Mouse (Mus musculus) embryonic stem cell, embryonic (primary cell): ENCODE data around the gene Fnbp1.

ENCODE experiments used
- CTCF ChIA-PET, 4 experiments: fragments of 300-600 bp in 2 of 4; fragments of 350-600 bp in 2 of 4; sonication (Branson Sonifier 250); formaldehyde crosslinking; loops; one replicate each; lab custom pipeline; 2022; ENCODE audit warnings: inconsistent platforms in 2 of 4; lab: Charles Lee
- POLR2A ChIA-PET, 4 experiments: fragments of 300-600 bp in 2 of 4; fragments of 350-600 bp in 2 of 4; sonication (Branson Sonifier 250); formaldehyde crosslinking; loops; one replicate each; lab custom pipeline; 2022; ENCODE audit warnings: antibody characterized with exemption in 4 of 4, inconsistent platforms in 1 of 4; lab: Charles Lee

Fnbp1 gene

GRCm38 (mm10) chr2:31081349-31081748 is 60.5 kb downstream of the Fnbp1 start:
- POLR2A ChIA-PET, result interaction anchor here in 2 of 4 experiments (0.7 to 22.2 kb wide), 19 partner anchors 9 to 1209 kb away, joined by 3 to 382 read pairs (median 4); partner anchors contain the start of gene Fnbp1 (in 1 of the 2)
- CTCF ChIA-PET, result interaction anchor here in 2 of 4 experiments (0.6 to 1.4 kb wide), 2 partner anchors 10 to 60 kb away, joined by 3 read pairs; partner anchors contain the start of gene Fnbp1 (in 1 of the 2)

GRCm38 (mm10) chr2:31079117-31079516 is 62.7 kb downstream of the Fnbp1 start:
- CTCF ChIA-PET, result interaction anchor here in 1 of 4 experiments (0.7 kb wide), 1 partner anchor 127 kb away, joined by 4 read pairs; the partner anchor contains the start of gene Tor1b
- POLR2A ChIA-PET, result interaction anchor here in 3 of 4 experiments (0.5 to 22.2 kb wide), 11 partner anchors 8 to 63 kb away, joined by 3 to 382 read pairs (median 13); partner anchors contain the start of gene Fnbp1 (in 1 of the 3)

- POLR2A ChIA-PET, result interaction anchor here in 3 of 4 experiments (0.6 to 22.2 kb wide), 14 partner anchors 9 to 1831 kb away, joined by 3 to 382 read pairs (median 5); partner anchors contain the start of gene Fnbp1 (in 1 of the 3)
- CTCF ChIA-PET, result interaction anchor here in 2 of 4 experiments (0.5 to 1.0 kb wide), 3 partner anchors 53 to 554 kb away, joined by 3 read pairs; no protein-coding TSS in a partner anchor
Measured at GRCm38 (mm10) chr2:31077574-31077973, 64.2 kb downstream of the Fnbp1 start.

GRCm38 (mm10) chr2:31076351-31077140 is 65.3 kb downstream of the Fnbp1 start:
- ChIA-PET POLR2A (interaction anchor here in 3 of 4 experiments (1.0 to 22.2 kb wide), 11 partner anchors 9 to 87 kb away, joined by 3 to 382 read pairs (median 5); no protein-coding TSS in a partner anchor), CTCF (interaction anchor here in 2 of 4 experiments (0.6 to 1.0 kb wide), 2 partner anchors 15 to 223 kb away, joined by 3 read pairs; no protein-coding TSS in a partner anchor)

GRCm38 (mm10) chr2:31075836-31076235 is 66.0 kb downstream of the Fnbp1 start:
- ChIA-PET CTCF (no interaction called here), POLR2A (interaction anchor here in 2 of 4 experiments (1.0 to 22.2 kb wide), 7 partner anchors 8 to 88 kb away, joined by 3 to 382 read pairs (median 9); no protein-coding TSS in a partner anchor)

GRCm38 (mm10) chr2:31075168-31075567 is 66.6 kb downstream of the Fnbp1 start:
- CTCF ChIA-PET, result interaction anchor here in 2 of 4 experiments (0.6 kb wide), 3 partner anchors 9 to 1027 kb away, joined by 4 to 5 read pairs (median 4); no protein-coding TSS in a partner anchor
- POLR2A ChIA-PET, result interaction anchor here in 1 of 4 experiments (4.6 to 22.2 kb wide), 2 partner anchors 10 to 12 kb away, joined by 27 to 382 read pairs; no protein-coding TSS in a partner anchor

- POLR2A ChIA-PET, result interaction anchor here (0.6 to 14.3 kb wide), 45 partner anchors 8 to 587 kb away, joined by 3 to 382 read pairs (median 6); partner anchors contain the start of genes Fnbp1 (in 2 of the 4), Cstad (in 1 of the 4) and Gpr107 (in 1 of the 4)
- CTCF ChIA-PET, result interaction anchor here in 1 of 4 experiments (0.6 kb wide), 1 partner anchor 218 kb away, joined by 4 read pairs; no protein-coding TSS in a partner anchor
Measured at GRCm38 (mm10) chr2:31069506-31069905, 72.3 kb downstream of the Fnbp1 start.

- ChIA-PET POLR2A (interaction anchor here (0.6 to 14.3 kb wide), 56 partner anchors 8 to 1159 kb away, joined by 3 to 382 read pairs (median 6); partner anchors contain the start of genes Fnbp1 (in 2 of the 4), Cstad (in 1 of the 4) and Gpr107 (in 1 of the 4)), CTCF (interaction anchor here in 2 of 4 experiments (0.7 to 1.2 kb wide), 2 partner anchors 29 to 391 kb away, joined by 3 to 4 read pairs; no protein-coding TSS in a partner anchor)
Measured at GRCm38 (mm10) chr2:31069114-31069445, 72.7 kb downstream of the Fnbp1 start.

- ChIA-PET CTCF (interaction anchor here (0.6 to 1.7 kb wide), 7 partner anchors 17 to 1208 kb away, joined by 3 to 5 read pairs (median 4); no protein-coding TSS in a partner anchor), POLR2A (interaction anchor here (0.5 to 14.3 kb wide), 82 partner anchors 7 to 1972 kb away, joined by 3 to 382 read pairs (median 5); partner anchors contain the start of genes Fnbp1 (in 3 of the 4), Cstad (in 1 of the 4), Gpr107 (in 1 of the 4) and Tor1b (in 1 of the 4))
Measured at GRCm38 (mm10) chr2:31068246-31069113, 73.3 kb downstream of the Fnbp1 start.

GRCm38 (mm10) chr2:31067696-31068245 is 74.0 kb downstream of the Fnbp1 start:
- POLR2A ChIA-PET, result interaction anchor here (0.5 to 14.3 kb wide), 65 partner anchors 8 to 1971 kb away, joined by 3 to 382 read pairs (median 6); partner anchors contain the start of genes Fnbp1 (in 3 of the 4), Gpr107 (in 1 of the 4) and Tor1b (in 1 of the 4)
- CTCF ChIA-PET, result interaction anchor here (0.6 to 1.7 kb wide), 11 partner anchors 14 to 1208 kb away, joined by 3 to 7 read pairs (median 4); no protein-coding TSS in a partner anchor

- CTCF ChIA-PET, result interaction anchor here in 3 of 4 experiments (0.6 to 1.7 kb wide), 8 partner anchors 14 to 596 kb away, joined by 3 to 7 read pairs (median 4); no protein-coding TSS in a partner anchor
Measured at GRCm38 (mm10) chr2:31067059-31067595, 74.7 kb downstream of the Fnbp1 start.

GRCm38 (mm10) chr2:31066019-31066789 is 75.6 kb downstream of the Fnbp1 start:
- ChIA-PET POLR2A (interaction anchor here in 3 of 4 experiments (0.6 to 14.3 kb wide), 36 partner anchors 8 to 1094 kb away, joined by 3 to 382 read pairs (median 7); partner anchors contain the start of genes Fnbp1 (in 3 of the 3), BC005624 (in 1 of the 3) and Usp20 (in 1 of the 3)), CTCF (interaction anchor here in 2 of 4 experiments (0.5 to 1.7 kb wide), 4 partner anchors 20 to 1150 kb away, joined by 3 to 5 read pairs (median 3); no protein-coding TSS in a partner anchor)

More at GRCm38 (mm10) chr2:31067059-31067595, 74.7 kb downstream of the Fnbp1 start:
- POLR2A ChIA-PET, result interaction anchor here (0.6 to 14.3 kb wide), 51 partner anchors 8 to 402 kb away, joined by 3 to 382 read pairs (median 6); partner anchors contain the start of genes Fnbp1 (in 3 of the 4), BC005624 (in 1 of the 4), Tor1b (in 1 of the 4) and Usp20 (in 1 of the 4)

- ChIA-PET POLR2A (interaction anchor here (0.6 to 14.3 kb wide), 21 partner anchors 9 to 118 kb away, joined by 3 to 382 read pairs (median 5); partner anchors contain the start of gene Fnbp1 (in 3 of the 4)), CTCF (interaction anchor here in 2 of 4 experiments (0.6 to 1.5 kb wide), 5 partner anchors 71 to 236 kb away, joined by 3 to 6 read pairs (median 5); partner anchors contain the start of gene Fnbp1 (in 1 of the 2))
Measured at GRCm38 (mm10) chr2:31061868-31062628, 79.8 kb downstream of the Fnbp1 start.
